Mouse (Mus musculus) forebrain, embryonic 11.5 days (tissue): Measurements from ENCODE around the gene Ostm1. TPM values are rescaled to one million over a fixed set of nuclear protein-coding genes. Genes with fewer than 3 reads are reported as not detected.
A peak's percentile ranks its signal among the peaks of the same experiment; 100 is the strongest.

Experiments
- ATAC-seq: fragments of 200-750 bp; cut with Nextera tagmentation; replicated peaks from 2 replicates; pipeline ENCODE4 v1.8.0; 2017; ENCODE audit warnings: moderate TSS enrichment; ENCODE audit not compliant: low FRiP score
- DNase-seq: peaks from one replicate; pipeline ENCODE4 v3.0.0-alpha.2; 2017; ENCODE audit warnings: low spot score
- H3K27ac ChIP-seq: fragments of 300-500 bp; sonication (generic); 2 replicates; pipeline ENCODE4 v1.5.1; 2014; ENCODE audit warnings: low read depth, low read length
- H3K27me3 ChIP-seq: fragments of 300-500 bp; sonication (generic); 2 replicates; pipeline ENCODE4 v1.6.1; 2014; ENCODE audit warnings: mild to moderate bottlenecking, low read length, mixed read lengths; ENCODE audit not compliant: control insufficient read depth, insufficient read depth
- H3K36me3 ChIP-seq: fragments of 300-500 bp; sonication (generic); 2 replicates; pipeline ENCODE4 v1.6.1; 2014; ENCODE audit warnings: mild to moderate bottlenecking, low read length, moderate library complexity, mixed read lengths; ENCODE audit not compliant: control insufficient read depth, insufficient read depth
- H3K4me1 ChIP-seq: fragments of 300-500 bp; sonication (generic); replicated peaks from 2 replicates; pipeline ENCODE4 v1.6.1; 2014; ENCODE audit warnings: low read length, mixed read lengths; ENCODE audit not compliant: control insufficient read depth, insufficient read depth
- H3K4me2 ChIP-seq: fragments of 300-500 bp; sonication (generic); 2 replicates; pipeline ENCODE4 v1.6.1; 2014; ENCODE audit warnings: low read depth, mild to moderate bottlenecking, low read length, moderate library complexity, mixed read lengths; ENCODE audit not compliant: severe bottlenecking
- H3K4me3 ChIP-seq: fragments of 300-500 bp; sonication (generic); 2 replicates; pipeline ENCODE4 v1.5.1; 2014; ENCODE audit warnings: low read depth, low read length
- H3K9ac ChIP-seq: fragments of 300-500 bp; sonication (generic); 2 replicates; pipeline ENCODE4 v1.6.1; 2014; ENCODE audit warnings: low read length
- H3K9me3 ChIP-seq: fragments of 300-500 bp; sonication (generic); 2 replicates; pipeline ENCODE4 v1.6.1; 2016; ENCODE audit warnings: low read length, mixed read lengths; ENCODE audit not compliant: control insufficient read depth
- WGBS: fragments of 180-500 bp; shearing (Covaris S2); extraction: QIAGEN DNeasy Blood & Tissue Kit; methylation state at CpG from one replicate; pipeline ENCODE4 v1.1.7; 2014; 5-methylcytosine and 5-hydroxymethylcytosine counted together
- polyA plus RNA-seq: library from polyadenylated mRNA; unstranded; fragments of >200 nt; fragmentation: Nextera tagmentation; extraction: Ambion mirVana; gene quantifications from 2 replicates; pipeline ENCODE4 v1.2.1, GENCODE M21; 2014

Ostm1 gene
- polyA plus RNA-seq, 1 experiment from 2014 or later: 59.0 TPM

DNA sequence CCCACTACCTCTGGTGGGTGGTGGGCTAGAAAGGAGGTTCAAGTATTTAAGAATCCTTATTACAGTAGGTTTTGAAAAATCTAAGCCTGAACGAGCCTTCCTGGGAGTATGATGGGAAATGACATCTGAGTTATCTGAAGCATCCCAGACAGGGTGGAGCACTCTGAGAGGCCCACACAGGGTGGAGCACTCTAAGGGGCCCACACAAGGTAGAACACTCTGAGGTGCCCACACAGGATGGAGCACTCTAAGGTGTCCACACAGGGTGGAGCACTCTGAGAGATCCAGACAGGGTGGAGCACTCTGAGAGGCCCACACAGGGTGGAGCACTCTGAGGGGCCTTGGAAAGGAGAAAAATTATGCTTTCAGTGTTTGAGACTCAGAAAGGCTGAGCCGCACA, 42.3 kb downstream of the Ostm1 start:
- H3K27me3 ChIP-seq: no peaks in the 10 kb centered on the region

DNA sequence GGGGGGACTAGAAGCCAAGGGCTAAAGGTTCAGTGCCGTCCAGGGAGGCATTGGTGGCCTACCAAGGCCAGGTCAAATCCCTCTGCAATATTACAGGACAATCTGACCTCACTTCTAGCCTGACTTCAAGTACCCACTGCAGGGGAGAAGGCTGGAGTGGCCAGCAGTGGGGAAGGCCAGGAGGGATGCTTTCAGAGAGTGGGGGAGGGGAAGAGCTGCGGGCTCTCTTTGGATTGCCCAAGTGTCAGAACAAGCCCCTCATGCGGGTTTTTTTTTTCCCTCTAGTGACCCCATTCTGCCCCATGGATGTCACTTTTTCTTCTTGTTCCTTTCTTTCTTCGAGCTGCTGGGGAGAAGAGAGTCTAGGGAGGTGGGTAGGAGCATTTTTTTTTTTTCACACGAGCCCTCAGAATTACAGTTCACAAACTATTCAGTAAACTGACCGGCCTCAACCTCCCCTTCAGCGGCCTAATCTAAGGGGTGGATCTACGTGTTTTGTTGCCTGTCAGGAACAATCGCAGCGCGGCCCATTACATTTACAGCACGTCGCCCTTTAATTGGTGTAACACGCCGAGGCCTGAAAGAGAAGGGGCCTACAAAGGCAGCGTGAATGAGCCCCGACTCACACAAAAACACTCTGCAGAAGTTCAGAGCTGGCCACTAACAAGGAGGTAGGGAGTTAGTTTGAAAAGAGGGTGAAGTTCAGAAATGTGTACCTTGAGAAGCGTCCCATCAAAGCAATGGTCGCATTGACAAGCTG, 47.2 kb downstream of the Ostm1 start:
- peaks cover 3% of the 10 kb centered on the region; the same call in 1 of the 2 replicates for H3K27me3 ChIP-seq
- peak overlapping the region; percentile 37; the same call in 1 of the 2 replicates for H3K9ac ChIP-seq
- peak overlapping the region; percentile 79; the same call in 1 of the 2 replicates for H3K4me2 ChIP-seq
- H3K4me1 ChIP-seq: peaks cover 43% of the 10 kb centered on the region
- under 1% methylated on average over 19 of the region's 19 CpGs for WGBS
- no peaks in the 10 kb centered on the region for H3K9me3 ChIP-seq
- DNase-seq (peak; percentile 89), ATAC-seq (peak; percentile 60)
- no peak overlapping the region for H3K4me3 ChIP-seq
- H3K27ac ChIP-seq: peak overlapping the region; percentile 97
- no peaks in the 10 kb centered on the region for H3K36me3 ChIP-seq

More for the DNA sequence above, 42.3 kb downstream of the Ostm1 start:
- ATAC-seq (no peak), DNase-seq (no peak)
- Histone ChIP-seq H3K9ac (no peak overlapping the region), H3K4me1 (peaks cover 12% of the 10 kb centered on the region), H3K27ac (no peak overlapping the region), H3K4me3 (no peak overlapping the region), H3K9me3 (no peaks in the 10 kb centered on the region), H3K4me2 (no peak overlapping the region), H3K36me3 (no peaks in the 10 kb centered on the region)
- 91% methylated on average over 2 of the region's 2 CpGs for WGBS

DNA sequence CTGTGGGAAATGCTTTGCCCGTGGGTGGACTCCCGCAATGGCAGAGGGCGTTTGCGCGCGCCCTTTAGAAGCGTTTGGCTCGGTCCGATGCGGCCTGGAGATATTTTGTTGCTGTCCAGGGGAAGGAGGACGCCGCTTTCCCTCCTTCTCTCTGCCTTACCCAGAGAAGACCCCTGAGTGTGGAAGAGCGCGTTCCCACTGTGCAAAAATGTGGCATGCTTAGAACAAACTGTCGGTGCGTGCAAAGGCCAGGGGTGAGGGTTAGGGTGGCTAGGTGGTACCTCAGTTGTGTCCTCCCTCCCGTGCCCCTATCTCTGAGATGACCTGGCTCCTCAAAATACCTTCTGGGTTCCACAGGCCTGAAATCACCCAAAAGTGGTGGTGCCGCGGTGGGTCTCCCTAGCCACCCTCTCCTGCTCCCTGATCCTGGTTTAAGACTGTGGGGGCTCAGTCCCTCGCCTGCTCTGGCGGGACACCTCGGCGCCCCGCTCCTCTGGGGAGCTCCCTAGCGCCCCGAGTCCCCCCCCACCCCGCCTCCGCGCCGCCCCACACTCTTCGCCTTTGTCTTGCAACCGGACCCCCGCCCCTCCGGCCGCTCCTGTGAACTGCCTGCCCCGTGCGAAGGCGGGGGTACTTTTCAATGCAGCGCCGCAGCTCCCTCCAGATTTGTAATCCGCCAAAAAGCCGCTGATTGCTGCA, 48.3 kb downstream of the Ostm1 start:
- Histone ChIP-seq H3K27ac (peak overlapping the region; percentile 97), H3K4me1 (peaks cover 47% of the 10 kb centered on the region), H3K4me3 (peak overlapping the region; percentile 26), H3K27me3 (peaks cover 3% of the 10 kb centered on the region; the same call in 1 of the 2 replicates), H3K4me2 (peak overlapping the region; percentile 79), H3K36me3 (no peaks in the 10 kb centered on the region), H3K9me3 (no peaks in the 10 kb centered on the region), H3K9ac (peak overlapping the region; percentile 65)
- peak; percentile 88 for DNase-seq
- WGBS: 0% methylated on average over 42 of the region's 42 CpGs
- peak; percentile 42 for ATAC-seq

DNA sequence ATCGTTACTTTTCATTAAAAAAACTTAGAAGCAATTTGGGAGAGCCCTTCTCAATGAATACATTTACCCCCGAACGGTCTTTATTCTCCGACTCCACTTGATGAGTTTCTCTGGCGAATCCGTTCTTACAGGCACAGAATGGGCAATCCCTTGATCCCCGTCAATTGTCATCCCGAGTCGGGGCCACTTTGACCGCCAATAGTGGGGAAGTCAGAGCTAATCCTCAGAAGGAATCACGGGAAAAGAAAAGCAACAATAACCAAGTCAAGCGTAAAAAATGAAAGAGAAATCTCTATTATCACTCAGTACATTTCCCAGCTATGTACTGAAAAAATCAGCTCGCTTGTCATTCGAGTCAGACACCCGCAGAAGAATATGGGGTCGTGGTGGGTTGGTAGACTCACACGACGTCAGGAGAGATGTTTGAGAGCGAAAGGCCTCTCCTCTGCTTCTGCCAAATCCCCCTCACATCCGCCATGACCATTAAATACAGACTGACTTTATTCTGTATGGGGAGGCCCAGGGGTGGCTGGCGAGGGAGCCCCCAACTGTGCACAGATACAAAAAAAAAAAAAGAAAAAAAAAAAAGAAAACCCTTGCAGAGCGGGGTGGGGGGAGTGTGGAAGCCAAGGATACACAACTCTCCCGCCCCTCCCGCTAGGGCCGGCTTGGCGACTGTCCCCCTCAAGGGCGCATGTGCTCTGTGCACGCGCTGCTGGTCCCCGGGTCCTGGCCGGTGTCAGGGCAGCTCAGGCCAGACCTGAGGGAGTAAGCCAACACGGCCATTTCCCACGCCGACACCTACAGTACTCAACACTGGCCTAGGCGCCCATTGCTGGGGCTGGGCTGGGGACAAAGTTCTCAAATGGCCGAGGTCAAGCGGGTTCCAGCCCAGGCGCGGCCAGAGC, 49.1 kb downstream of the Ostm1 start:
- peak overlapping the region; percentile 79 for H3K4me2 ChIP-seq
- peak overlapping the region; percentile 97 for H3K27ac ChIP-seq
- under 1% methylated on average over 39 of the region's 39 CpGs for WGBS
- H3K27me3 ChIP-seq: peaks cover 3% of the 10 kb centered on the region; the same call in 1 of the 2 replicates
- no peaks in the 10 kb centered on the region for H3K36me3 ChIP-seq
- ATAC-seq: peak; percentile 51
- peaks cover 49% of the 10 kb centered on the region for H3K4me1 ChIP-seq
- H3K9me3 ChIP-seq: no peaks in the 10 kb centered on the region
- peak; percentile 79 for DNase-seq
- peak overlapping the region; percentile 65 for H3K9ac ChIP-seq
- H3K4me3 ChIP-seq: peak overlapping the region; percentile 26

DNA sequence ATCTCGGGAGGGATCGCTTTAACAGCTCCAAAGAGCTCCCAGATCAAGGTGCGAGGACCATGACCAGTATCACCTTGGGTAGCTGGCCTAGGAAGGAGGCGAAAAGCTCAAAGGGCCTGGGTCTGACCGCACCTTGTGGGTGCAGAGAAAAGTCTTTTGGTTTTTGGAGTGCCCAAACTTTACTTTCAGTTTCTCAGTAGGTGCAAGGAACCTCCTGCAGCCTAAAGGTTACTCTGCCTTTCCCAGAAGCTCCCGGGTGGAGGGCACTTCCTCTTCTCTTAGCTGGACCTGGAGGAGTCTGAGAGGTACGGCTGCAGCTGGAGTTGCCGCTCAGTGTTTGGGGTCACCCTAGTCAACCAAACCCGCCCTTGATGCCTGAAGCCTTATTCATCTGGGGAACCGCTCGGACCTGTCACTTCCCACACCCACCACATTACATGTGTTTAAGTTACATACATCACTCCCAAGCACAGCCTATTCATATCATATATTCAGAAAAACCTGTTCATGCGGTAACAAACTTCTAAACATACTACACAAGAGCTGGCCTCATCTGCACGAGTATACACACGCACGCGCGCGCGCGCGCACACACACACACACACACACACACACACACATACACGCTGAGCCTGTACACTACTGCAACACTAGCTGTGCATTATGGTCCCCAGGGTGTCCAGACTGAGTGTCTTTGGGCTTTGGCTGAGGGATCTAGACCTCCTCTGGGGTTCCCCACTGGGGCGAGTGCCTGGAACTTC, 49.9 kb downstream of the Ostm1 start:
- peaks cover 49% of the 10 kb centered on the region for H3K4me1 ChIP-seq
- peak overlapping the region; percentile 97 for H3K27ac ChIP-seq
- peak overlapping the region; percentile 2; the same call in 1 of the 2 replicates for H3K4me3 ChIP-seq
- no peaks in the 10 kb centered on the region for H3K9me3 ChIP-seq
- H3K9ac ChIP-seq: peak overlapping the region; percentile 18
- WGBS: 7% methylated on average over 23 of the region's 23 CpGs
- ATAC-seq (no peak), DNase-seq (peak; percentile 64)
- no peaks in the 10 kb centered on the region for H3K36me3 ChIP-seq
- H3K4me2 ChIP-seq: peak overlapping the region; percentile 79
- H3K27me3 ChIP-seq: peaks cover 3% of the 10 kb centered on the region; the same call in 1 of the 2 replicates

DNA sequence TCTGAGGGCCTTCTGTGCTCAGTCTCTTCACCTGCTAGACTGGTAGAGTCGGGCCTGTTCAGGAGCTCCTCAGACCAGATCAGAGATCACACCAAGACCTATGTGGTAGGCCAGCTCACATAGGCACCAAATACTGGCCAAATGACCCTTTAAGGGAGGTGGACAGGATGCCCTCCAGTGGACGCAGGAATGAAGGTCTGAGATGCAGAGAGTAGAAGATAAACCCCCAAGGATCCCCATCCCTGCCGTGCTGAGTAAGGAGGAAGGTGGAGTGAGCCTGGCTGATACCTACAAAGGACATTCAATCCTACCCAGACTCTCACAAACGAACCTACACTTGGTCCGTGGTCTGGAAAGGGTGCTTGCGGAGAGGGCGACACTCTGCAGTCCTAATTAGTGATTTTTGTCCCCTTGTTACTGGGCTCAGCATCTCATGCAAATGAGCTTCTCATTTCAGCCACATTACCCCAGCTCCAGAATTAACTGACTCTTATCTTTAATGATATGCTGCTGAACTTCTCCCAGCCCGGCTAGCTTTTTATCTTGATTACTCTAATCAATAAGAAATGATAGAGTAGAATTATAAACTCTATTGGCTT, 50.6 kb downstream of the Ostm1 start:
- peak overlapping the region; percentile 38; the same call in 1 of the 2 replicates for H3K4me3 ChIP-seq
- H3K36me3 ChIP-seq: no peaks in the 10 kb centered on the region
- H3K27me3 ChIP-seq: peaks cover 3% of the 10 kb centered on the region; the same call in 1 of the 2 replicates
- no peaks in the 10 kb centered on the region for H3K9me3 ChIP-seq
- DNase-seq (peak; percentile 60), ATAC-seq (no peak)
- peak overlapping the region; percentile 79 for H3K4me2 ChIP-seq
- H3K4me1 ChIP-seq: peaks cover 47% of the 10 kb centered on the region
- H3K9ac ChIP-seq: no peak overlapping the region; the same call in 1 of the 2 replicates
- WGBS: under 1% methylated on average over 8 of the region's 8 CpGs
- peak overlapping the region; percentile 37; the same call in 1 of the 2 replicates for H3K27ac ChIP-seq

DNA sequence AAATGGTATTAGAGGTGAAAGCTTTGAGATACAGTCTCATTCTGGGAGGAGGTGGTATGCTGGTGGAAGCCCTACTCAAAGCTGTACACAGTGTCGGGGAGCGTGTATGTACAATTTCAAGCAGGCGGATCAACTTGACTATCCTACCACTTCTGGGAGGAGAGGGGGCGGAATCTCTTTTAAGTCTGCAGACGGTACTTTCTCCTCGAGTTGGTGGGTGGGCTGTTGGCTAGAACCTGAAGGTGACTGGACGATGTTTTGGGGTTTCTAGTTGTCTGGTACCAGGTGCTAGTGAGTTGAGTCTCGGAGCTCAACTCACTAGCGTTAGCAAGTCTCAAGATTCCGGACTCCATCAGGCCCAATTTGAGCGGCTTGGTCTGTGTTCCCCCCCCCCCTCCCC, 51.4 kb downstream of the Ostm1 start:
- WGBS: 1% methylated on average over 11 of the region's 11 CpGs
- H3K27ac ChIP-seq: peak overlapping the region; percentile 41; the same call in 1 of the 2 replicates
- H3K27me3 ChIP-seq: peaks cover 3% of the 10 kb centered on the region; the same call in 1 of the 2 replicates
- H3K4me3 ChIP-seq: peak overlapping the region; percentile 38
- no peaks in the 10 kb centered on the region for H3K36me3 ChIP-seq
- H3K9me3 ChIP-seq: no peaks in the 10 kb centered on the region
- ATAC-seq (no peak), DNase-seq (no peak)
- H3K9ac ChIP-seq: peak overlapping the region; percentile 71
- peaks cover 43% of the 10 kb centered on the region for H3K4me1 ChIP-seq
- peak overlapping the region; percentile 79 for H3K4me2 ChIP-seq
